Mouse (Mus musculus) erythroblast, embryonic 14.5 days (primary cell): ENCODE results near the gene Dlgap1. TPM values are rescaled to one million over a fixed set of nuclear protein-coding genes. Genes with fewer than 3 reads are reported as not detected.

ENCODE experiments used
- H3K27me3 ChIP-seq: 2 replicates; pipeline ENCODE4 v1.6.1; 2012; ENCODE audit warnings: inconsistent platforms; ENCODE audit not compliant: control insufficient read depth
- H3K36me3 ChIP-seq: 2 replicates; pipeline ENCODE4 v1.6.1; 2012; ENCODE audit warnings: mild to moderate bottlenecking, inconsistent platforms; ENCODE audit not compliant: control insufficient read depth
- H3K4me1 ChIP-seq: 2 replicates; pipeline ENCODE4 v1.6.1; 2012; ENCODE audit warnings: inconsistent platforms; ENCODE audit not compliant: control insufficient read depth
- H3K4me3 ChIP-seq: replicated peaks from 2 replicates; pipeline ENCODE3; 2012; ENCODE audit warnings: moderate library complexity, mild to moderate bottlenecking, inconsistent platforms
- H3K9me3 ChIP-seq: 2 replicates; pipeline ENCODE4 v1.6.1; 2012; ENCODE audit warnings: low read length, inconsistent platforms, mixed read lengths; ENCODE audit not compliant: control insufficient read depth
- GATA1 ChIP-seq: IDR thresholded peaks from 2 replicates; pipeline ENCODE4 v1.6.1; 2012; ENCODE audit warnings: low read length, inconsistent platforms, mixed read lengths
- TAL1 ChIP-seq: IDR thresholded peaks from 3 replicates; pipeline ENCODE4 v1.6.1; 2012; ENCODE audit warnings: low read length, inconsistent platforms, mixed read lengths
- polyA plus RNA-seq: library from polyadenylated mRNA; stranded (reverse); fragments of >175 nt; gene quantifications from 2 replicates; pipeline ENCODE4 v1.2.3, GENCODE M21; 2012

Dlgap1 gene
- polyA plus RNA-seq, 1 experiment: not detected

DNA sequence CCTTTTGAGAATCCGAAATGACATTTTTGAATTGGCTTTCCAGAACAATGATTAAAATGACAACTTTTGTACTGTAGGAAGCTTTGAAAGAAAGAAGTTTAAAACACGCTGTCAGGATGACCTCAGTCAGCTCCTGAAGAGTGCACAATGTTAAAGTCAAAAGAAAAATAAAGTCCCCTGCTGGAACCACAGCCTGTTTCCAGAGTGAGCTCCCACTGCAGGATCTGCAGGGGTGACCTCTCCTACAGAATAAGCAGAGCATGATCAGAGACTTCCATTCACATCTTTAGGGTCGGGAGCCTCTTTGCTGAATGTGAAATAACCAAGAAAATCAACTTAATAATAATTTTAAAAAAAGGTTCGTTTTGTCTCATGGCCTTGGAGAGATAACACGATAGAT, 544.9 kb downstream of the Dlgap1 start:
- Histone ChIP-seq H3K9me3 (peaks cover 29% of the 10 kb centered on the region), H3K27me3 (peaks cover 5% of the 10 kb centered on the region; the same call in 1 of the 2 replicates), H3K4me3 (no peak overlapping the region), H3K4me1 (no peaks in the 10 kb centered on the region), H3K36me3 (no peaks in the 10 kb centered on the region)
- TF ChIP-seq TAL1 (no peak), GATA1 (no peak)

DNA sequence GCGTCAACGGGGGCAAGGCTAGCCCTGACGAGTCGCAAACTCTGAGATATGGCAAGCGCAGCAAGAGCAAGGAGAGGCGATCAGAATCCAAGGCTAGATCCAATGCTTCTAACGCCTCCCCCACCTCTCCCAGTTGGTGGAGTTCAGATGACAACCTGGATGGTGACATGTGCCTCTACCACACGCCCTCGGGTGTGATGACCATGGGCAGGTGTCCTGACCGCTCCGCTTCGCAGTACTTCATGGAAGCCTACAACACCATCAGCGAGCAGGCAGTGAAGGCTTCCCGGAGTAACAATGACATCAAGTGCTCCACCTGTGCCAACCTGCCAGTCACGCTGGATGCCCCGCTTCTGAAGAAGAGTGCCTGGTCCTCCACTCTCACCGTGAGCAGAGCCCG, 547.6 kb downstream of the Dlgap1 start:
- H3K27me3 ChIP-seq: peaks cover 5% of the 10 kb centered on the region; the same call in 1 of the 2 replicates
- no peak overlapping the region for H3K4me3 ChIP-seq
- peaks cover 29% of the 10 kb centered on the region for H3K9me3 ChIP-seq
- H3K36me3 ChIP-seq: no peaks in the 10 kb centered on the region
- no peaks in the 10 kb centered on the region for H3K4me1 ChIP-seq
- TF ChIP-seq TAL1: no peak

DNA sequence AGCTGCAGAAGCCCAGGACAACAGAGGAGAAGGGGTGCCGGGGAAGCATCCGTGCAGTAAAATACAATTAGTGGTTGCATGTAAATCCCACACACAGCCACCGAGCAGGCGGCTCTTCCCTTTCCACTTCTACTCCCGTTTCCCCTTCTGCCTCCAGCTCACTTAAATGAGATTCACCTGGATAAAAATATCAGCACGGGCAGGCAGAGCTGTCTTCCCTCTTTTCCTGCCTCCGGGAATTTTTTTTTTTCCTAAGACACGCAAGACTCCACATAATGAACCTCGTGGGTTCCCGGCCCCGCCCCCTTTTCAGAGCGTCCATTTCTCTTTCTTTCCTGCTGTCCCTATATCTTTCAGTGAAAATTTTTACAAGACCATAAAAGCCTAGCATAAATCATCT, 548.5 kb downstream of the Dlgap1 start:
- no peaks in the 10 kb centered on the region for H3K36me3 ChIP-seq

DNA sequence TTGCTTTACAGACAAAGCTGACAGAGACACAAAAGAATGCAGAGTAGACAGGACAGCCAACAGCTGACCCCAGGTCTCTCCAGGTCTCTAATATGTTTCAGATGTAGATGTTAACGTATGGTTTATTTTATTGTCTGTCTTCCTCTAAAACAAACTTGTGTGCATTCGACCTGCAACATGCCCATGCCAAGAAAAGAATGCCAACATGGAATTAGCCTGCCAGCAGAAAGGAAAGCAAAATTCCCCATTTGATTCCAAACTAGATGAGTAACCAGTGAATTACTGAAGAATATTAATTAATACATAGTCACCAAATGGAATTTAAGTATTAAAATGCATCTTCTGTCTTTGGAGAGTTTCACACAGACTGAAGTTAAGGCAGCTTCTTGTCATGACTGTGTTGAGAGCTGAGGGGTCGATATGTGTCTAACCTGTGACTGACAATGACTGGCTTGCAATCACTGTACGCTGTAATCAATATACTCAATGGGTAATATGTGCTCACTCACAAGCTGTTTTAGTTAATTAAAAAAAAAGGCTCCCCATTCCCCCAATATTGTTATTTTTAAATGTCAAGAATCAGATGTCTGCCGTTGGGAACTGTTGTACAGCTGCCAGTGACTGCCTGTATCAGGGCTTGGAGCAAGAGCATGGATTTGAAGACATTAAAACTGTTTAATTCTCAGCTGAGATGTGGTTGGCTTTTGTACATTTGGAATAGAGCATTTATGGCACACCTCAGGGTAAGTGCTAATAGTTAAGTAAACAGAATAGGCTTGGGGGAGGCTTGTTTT, 552.4 kb downstream of the Dlgap1 start:
- Histone ChIP-seq H3K36me3 (no peaks in the 10 kb centered on the region), H3K27me3 (peaks cover 3% of the 10 kb centered on the region; the same call in 1 of the 2 replicates), H3K4me3 (no peak overlapping the region), H3K9me3 (peaks cover 16% of the 10 kb centered on the region), H3K4me1 (no peaks in the 10 kb centered on the region)
- TF ChIP-seq TAL1: no peak
- TF ChIP-seq GATA1: no peak

More for the DNA sequence above, 548.5 kb downstream of the Dlgap1 start:
- no peak for TF ChIP-seq TAL1
- TF ChIP-seq GATA1: no peak
- peaks cover 5% of the 10 kb centered on the region; the same call in 1 of the 2 replicates for H3K27me3 ChIP-seq
- no peak overlapping the region for H3K4me3 ChIP-seq
- H3K9me3 ChIP-seq: peaks cover 24% of the 10 kb centered on the region
- H3K4me1 ChIP-seq: no peaks in the 10 kb centered on the region

DNA sequence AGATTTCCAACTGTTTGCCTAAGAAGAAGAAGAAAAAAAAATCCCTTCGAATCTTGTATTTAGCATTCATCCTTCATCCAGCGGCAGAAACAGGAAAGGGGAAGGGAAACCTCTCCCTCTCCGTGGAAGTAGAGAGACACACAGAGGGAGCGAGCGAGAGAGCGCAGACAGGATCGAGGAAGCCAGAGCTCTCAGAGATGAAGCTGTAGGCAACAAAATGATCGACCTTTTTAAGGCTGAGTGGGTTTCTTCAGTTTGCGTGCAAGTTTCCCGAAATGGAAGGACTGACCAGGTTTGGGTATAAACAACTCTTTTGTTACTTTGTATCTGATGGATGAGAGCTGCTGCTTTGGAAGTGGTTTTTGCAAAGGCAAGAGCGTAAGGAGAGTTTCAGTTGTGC, 553.1 kb downstream of the Dlgap1 start:
- Histone ChIP-seq H3K9me3 (peaks cover 9% of the 10 kb centered on the region), H3K36me3 (no peaks in the 10 kb centered on the region), H3K4me1 (no peaks in the 10 kb centered on the region), H3K27me3 (no peaks in the 10 kb centered on the region), H3K4me3 (no peak overlapping the region)
- no peak for TF ChIP-seq TAL1
- no peak for TF ChIP-seq GATA1

DNA sequence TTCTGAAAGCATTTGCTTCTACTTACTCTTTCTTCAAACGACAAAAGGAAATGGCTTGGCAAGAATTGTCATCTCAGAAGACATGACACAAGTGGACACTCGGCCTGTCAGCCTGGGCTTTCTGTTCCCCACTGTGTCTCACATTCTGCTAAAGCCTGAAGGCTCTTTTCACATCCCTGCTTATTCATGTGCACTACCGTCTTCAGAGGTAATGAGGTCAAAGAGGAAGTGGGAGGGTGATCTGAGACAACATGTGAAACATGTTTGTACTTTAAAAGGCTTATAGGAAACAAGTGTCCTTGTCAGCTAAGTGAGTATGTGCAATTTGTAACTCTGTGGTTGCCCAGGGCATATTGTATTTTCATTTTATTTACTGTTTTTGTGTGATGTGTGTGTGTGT, 557.1 kb downstream of the Dlgap1 start:
- Histone ChIP-seq H3K9me3 (no peaks in the 10 kb centered on the region), H3K4me1 (no peaks in the 10 kb centered on the region), H3K27me3 (no peaks in the 10 kb centered on the region), H3K36me3 (no peaks in the 10 kb centered on the region), H3K4me3 (no peak overlapping the region)
- TF ChIP-seq GATA1 (no peak), TAL1 (no peak)

DNA sequence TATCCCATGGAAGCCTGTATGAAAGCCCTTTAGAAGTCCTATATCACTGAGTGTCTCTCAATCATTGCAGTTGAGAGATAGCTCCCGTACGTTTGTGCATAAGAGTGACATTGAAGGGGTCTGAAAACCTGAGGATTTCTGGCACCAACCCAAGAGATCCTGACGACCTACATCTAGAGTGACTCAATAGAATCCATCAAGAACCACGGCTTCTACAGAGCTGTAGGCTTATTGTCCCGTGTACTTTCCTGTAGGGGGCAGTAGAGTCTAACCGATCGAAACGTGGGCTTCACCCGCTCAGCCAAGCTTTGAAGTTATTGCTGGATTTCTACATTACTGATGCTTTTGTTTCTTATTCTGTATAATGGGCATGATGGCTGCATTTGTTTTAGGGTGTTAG, 558.2 kb downstream of the Dlgap1 start:
- no peaks in the 10 kb centered on the region for H3K36me3 ChIP-seq
- H3K27me3 ChIP-seq: no peaks in the 10 kb centered on the region
- no peak overlapping the region for H3K4me3 ChIP-seq
- H3K4me1 ChIP-seq: no peaks in the 10 kb centered on the region
- no peak for TF ChIP-seq GATA1
- TF ChIP-seq TAL1: no peak
- no peaks in the 10 kb centered on the region for H3K9me3 ChIP-seq

DNA sequence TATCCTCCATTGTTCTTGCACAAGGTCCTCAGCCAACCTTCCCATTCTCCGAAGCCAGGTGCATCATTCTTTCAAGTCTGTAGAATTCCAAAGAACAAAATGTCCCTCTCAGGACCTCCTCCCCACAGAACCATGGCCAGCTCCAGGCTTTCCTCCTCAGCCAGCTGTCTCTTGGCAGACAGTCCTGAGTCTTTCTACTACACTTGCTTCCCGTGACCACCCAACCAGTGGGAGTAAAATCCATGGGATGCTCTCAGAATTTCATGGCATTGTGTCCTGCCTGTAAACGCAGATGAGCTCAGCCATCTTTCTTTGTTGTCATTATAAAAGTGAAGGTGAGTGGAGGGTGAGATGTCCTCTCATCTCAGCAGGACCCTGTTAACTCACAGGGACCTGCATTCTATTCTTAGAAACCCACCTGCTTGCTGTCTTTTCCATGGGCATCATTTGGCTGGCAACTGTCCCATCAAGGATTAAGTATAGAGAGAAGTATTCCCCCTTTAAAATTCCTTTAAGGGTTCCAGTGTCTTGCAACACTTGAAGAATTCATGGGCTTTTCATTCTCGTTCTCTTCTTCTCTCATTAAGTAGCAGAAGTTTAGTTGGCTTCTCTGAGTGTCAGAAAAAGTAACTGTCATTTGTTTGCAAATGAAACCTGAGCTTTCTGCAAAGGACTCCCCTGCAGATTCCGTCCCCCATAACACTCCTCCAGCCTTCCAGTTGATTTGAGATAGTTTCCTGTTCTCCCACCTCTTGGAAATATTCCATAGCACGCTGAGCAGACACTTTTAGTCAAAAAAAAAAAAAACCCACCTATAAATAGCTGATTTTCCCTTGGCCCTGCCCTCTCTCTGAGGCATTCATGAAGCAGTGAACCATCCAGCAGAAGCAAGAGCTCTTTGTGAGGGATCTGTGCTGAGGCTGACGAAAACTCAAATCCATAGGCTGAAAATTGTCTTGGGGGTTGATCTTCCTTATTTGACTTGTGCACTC, 559.6 kb downstream of the Dlgap1 start:
- Histone ChIP-seq H3K36me3 (no peaks in the 10 kb centered on the region), H3K4me3 (no peak overlapping the region), H3K27me3 (no peaks in the 10 kb centered on the region), H3K9me3 (no peaks in the 10 kb centered on the region), H3K4me1 (no peaks in the 10 kb centered on the region)
- TF ChIP-seq GATA1: no peak
- TF ChIP-seq TAL1: no peak

DNA sequence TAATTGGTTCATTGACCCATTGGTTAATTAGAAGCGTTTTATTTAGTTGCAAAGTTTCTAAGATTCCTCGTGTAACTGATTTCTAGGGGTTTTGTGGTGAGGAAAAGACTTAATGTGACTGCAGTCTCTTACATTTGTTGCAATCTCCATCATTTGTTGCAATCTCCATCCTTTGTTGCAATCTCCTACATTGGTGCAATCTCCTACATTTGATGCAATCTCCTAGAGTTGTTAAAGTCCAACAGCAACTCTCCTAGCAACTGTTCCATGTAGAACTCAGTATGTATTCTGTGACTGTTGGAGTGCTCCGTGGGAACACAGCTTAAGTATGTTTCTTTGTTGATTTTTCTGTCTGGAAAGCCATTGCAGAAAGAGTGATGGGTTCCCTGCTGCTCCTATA, 565.4 kb downstream of the Dlgap1 start:
- H3K4me3 ChIP-seq: no peak overlapping the region
- no peak for TF ChIP-seq GATA1
- TF ChIP-seq TAL1: no peak
- no peaks in the 10 kb centered on the region for H3K4me1 ChIP-seq
- H3K27me3 ChIP-seq: no peaks in the 10 kb centered on the region
- no peaks in the 10 kb centered on the region for H3K36me3 ChIP-seq
- peaks cover 2% of the 10 kb centered on the region; the same call in 1 of the 2 replicates for H3K9me3 ChIP-seq
